Mouse (Mus musculus): Measurements from ENCODE around the gene Sms.

Sms gene

DNA sequence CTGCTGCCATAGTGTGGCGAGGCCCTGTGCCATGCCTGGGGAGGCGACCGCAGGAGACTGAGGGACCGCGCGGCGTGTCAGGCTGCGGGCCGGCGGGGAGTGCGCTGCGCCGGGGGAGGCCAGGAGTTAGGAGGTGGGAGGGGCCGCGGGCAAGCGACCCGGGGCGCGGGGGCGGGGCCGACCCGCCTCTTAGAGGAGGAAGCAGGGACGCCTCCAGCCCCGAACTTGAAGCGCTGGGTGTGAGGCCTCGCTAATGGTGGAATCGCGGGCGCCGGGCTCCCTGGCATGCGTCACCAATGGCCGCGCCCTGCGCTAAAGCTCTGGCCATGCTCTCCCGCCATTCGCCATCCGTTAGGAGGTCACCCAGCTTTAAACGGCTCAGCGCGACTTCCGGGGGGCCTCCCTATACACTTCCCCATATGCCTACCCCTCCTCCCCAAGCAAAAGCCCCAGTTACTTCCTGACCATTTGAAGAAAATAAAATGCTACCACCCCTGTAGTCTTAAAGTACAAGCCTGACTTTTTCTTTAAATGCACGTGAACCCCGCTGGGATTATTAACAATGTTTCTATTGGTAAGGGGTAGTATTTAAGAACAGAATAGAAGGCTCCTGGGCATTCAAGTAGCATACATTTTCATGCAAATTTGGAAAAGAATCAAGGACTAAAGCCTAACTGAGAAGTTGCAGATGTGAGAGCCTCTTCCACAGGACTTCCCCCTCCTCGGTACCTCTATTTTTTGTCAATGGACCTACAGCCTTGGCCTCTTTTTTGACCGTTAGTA, at the start of gene Sms:
Sms (minus strand) TSS at position 344 of the 783 bp plus-strand sequence.
- peak; percentile 56 for DNase-seq (ENCODE audit: low spot score)

DNA sequence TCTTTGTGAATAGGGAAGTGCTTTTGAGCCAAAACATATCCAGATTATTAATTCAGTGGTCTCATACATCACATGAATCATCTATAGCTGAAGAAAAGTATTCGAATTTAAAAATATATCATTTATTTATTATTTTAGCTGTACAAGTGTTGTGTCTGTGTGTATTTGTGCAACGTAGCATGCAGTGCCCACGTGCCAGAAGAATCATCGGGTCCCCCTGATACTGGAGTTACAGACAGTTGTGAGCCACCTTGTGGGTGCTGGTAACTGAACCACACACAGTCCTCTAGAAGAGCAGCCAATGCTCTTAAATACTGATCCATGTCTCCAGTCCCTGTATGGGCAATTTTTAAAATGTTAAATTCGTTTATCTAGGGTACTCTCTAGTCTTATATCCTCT, 14.3 kb upstream of the Sms start:
- no peak for DNase-seq (ENCODE audit: low spot score)

DNA sequence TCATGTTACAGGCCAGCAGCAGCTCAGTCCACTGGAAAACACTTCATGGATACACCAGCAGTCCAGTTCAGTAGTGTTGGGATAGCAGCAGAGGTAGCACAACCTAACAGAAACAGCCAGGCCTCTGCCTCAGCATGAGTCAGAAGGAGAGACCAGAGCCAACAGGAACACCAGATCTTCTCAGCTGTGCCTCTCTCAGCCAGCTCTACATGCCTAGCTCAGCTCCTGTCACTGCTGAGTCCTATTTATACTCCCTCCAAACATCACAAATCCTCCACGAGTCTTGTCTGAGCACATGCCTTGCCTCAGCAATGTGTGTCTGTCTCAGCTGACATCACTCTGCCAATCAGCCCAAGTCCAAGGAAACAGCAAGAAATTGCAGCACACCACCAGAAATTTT, 12.4 kb upstream of the Sms start:
- DNase-seq (ENCODE audit: low spot score) = no peak

DNA sequence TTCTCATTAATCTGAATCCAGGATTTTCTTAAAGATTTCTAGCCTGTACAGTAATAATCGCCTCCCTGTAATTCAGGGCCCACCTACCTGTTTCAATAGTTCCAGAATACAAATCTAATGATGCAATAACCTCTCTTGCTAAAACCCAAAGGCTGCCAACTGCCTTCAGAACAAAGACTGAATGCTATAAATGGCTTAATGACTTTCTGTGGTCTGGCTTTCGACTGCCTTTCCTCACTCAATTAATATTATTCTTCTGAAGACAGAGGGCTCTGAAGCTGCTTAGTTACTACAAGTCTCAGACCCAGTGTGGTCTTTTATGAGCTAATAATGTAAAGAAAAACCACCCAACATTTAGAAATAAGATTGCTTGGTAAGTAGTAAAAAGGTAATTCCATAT, 9.8 kb upstream of the Sms start:
- DNase-seq (ENCODE audit: low spot score) = no peak

DNA sequence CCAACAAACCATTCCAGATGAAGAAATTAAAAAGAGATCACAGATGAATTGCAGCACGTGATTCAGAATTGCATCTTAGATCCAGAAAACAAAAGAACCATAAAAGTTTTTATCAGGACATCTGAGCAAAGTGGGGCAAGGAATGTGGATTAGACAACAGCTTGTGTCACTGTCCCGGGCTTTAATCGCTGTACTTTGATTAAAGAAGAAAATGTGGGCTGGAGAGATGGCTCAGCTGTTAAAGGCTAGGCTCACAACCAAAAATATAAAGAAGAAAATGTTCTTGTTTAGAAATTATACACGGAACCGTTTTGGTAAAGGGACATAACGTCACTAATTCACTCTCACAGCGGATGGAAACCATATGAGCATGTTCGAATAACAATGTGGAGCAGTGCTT, 7.9 kb upstream of the Sms start:
- no peak for DNase-seq (ENCODE audit: low spot score)

DNA sequence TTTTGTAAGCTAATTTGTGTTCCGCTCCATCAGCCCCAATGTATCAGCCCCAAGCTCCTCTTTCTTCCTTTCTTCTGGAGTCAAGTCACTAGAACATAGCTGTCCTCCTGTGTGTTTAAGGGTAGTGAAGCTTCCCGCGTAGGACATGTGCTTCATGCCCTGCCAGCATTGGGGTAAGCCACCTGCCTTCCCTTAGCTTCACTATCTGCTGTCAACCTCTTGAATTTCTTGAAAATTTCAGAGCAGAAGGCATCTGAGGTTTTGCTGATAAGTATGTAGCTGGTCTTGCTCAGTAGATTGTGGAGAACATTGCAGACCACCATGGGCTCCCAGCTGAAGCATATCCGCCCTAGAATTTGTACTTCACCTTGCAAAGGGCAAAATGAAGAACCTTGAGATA, 1.1 kb upstream of the Sms start:
- no peak for DNase-seq (ENCODE audit: low spot score)

DNA sequence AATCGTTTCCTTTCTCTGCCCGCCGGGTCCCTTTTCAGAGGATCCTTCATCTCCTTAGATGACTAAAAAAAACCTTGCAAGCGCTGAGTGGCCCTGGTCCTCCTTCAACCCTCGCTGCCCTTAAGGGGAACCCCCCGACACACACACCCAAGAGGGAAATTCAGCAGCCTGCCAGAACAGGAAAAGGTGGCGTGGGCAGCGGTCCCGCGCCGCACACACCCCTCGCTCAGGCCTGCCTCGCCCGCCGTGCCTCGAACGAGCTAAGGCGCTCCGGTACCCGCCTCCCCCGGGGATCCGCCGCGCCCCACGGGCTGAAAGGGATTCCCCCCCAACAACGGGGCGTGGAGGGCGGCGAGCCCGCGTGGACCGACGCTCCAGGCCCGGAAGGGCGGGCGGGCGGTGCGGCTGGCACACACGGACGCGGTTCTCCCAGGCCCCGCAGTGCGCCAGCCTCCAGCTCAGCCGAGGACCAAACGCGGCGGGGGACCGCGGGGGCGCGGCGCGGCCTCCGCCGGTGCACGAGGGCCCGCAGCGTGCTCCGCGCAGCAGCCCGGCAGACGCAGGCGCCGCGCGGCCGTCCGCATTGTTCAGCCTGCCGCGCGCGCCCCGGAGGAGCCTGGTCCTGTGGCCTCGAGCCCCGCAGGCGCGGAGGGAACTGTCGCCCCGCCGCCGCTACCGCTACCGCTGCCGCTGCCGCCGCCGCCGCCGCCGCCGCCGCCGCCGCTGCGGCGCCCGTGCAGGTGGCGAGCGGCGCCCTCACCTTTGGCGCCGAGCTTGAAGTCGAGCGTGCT, 747 bp downstream of the Sms start:
- peak; percentile 9 for DNase-seq (ENCODE audit: low spot score)

DNA sequence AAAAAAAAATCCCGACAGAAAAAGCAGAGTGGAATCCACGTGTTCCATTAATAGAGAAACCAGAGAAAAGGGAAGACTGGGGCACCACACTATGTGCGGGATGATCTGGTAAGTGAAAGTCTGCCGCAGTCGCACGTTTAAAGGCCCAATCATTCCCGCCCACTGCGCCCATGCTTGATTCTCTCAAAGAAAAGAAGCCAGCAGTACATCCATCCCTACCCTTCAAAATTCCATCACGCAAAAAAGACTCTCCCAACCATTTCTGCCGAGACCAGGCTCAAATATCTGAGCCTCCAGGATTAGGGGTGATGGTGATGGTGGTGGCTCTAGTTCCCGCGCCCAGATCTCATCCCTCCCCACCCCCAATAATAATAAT, 1.3 kb downstream of the Sms start:
- DNase-seq (ENCODE audit: low spot score) = no peak

DNA sequence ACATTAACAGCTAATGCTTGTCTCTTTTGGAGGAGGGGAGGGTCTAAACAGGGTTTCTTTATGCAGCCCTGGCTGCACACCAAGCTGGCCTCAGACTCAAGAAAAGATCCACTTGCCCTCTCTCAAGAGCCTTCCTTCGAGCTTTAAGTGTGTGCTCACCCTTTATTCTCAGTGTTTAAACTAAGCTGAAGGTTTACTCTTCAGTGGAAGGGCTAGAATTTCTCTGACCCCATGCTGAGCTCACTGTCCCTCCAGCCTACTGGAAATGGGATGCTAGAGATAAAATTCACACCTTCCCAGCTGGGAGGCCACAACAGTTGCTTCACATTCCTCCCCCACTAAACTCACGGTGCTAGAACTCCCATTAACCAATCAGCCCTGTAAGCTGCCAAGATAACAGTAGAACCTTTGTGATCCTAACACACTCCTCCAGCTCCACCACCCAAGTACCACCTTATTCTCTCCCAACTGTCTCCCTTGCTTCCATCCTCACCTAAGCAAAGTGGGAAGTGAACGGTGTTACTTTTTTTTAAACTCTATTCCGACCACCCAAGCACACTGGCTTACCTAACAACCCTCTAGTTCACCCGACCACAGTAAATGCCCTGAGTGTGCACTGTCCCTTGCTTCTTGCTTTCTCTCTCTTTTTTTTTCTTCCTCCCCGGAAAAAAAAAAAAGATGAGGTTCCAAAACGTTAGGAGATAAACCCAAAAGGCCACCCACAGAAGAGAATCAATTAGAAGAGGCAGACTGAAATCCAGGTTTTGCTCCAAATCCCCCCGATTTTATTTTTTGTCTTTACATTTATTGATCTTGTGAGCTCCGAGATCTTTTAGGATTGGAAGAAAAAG, 2.0 kb downstream of the Sms start:
- DNase-seq (ENCODE audit: low spot score) = no peak

DNA sequence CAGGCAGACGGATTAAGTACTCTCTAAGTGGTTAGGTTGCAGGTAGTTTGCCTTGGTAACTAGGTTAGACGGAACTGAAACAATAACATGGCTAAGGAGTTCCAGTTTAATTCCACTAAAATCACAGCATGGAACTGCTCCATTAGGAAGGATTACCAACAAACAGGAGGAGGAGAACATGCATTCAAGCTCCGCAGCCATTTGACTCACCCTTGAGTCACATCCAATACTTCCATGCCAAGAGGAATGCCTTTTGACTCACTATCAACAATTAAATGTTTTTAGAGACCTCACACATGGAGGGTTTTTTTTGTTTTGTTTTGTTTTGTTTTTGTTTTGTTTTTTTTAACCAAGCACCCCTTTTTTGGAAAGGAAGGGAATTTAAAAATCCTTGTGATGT, 3.3 kb downstream of the Sms start:
- no peak for DNase-seq (ENCODE audit: low spot score)

DNA sequence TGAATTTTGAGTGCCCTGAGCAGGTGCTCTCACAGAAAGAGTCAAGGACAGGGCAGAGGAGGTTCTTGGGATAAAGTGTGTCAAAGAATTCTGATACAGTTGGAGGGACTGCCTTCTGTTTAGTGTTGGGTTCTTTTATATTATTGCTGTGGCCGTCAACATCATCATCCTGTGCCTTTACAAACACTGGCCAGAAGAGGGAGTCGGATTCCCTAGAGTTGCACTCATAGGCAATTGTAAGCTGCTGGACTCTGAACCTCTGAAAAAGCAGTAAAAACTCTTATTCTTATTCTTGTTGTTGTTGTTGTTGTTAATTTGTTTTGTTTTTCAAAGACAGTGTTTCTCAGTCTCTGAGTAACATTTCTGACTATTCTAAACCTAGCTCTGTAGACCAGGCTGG, 5.3 kb downstream of the Sms start:
- DNase-seq (ENCODE audit: low spot score) = peak; percentile 4

DNA sequence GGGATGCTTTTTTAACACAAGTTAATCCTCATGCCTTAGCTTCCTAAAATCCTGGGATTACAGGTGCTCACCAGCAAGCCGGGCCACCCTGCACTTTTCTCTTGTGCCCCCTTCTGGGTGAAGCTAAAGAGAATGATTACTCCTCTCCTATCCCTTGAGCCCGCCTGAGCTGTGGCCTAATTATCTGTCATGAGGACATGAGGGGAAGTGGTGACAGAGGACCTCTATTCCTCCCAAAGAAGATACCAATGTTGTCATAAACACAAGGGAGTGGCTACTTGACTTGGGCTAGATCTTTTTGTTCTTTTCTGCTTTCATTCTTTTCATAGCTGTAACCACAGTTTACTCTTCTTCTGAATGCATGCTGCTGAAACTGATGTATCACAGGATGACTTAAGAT, 9.2 kb downstream of the Sms start:
- no peak for DNase-seq (ENCODE audit: low spot score)

DNA sequence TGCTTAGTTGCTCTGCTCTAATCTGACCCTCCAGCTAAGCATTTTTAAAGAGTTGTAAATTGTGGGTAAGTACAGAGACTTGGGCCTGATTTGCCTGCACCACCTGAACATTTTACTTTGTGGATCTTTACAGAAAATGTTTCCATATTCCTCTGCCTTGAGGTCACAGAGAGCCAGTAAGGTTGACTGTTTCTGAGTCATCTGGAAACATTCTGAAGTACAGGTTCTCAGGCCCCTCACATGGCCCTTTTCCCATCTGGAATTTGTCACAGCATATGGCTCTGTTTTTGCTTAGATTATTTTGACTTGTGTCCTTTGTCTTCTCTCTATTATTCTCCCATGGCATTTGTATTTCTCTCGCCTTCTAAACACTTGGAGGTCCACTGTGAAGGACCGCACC, 10.2 kb downstream of the Sms start:
- no peak for DNase-seq (ENCODE audit: low spot score)

DNA sequence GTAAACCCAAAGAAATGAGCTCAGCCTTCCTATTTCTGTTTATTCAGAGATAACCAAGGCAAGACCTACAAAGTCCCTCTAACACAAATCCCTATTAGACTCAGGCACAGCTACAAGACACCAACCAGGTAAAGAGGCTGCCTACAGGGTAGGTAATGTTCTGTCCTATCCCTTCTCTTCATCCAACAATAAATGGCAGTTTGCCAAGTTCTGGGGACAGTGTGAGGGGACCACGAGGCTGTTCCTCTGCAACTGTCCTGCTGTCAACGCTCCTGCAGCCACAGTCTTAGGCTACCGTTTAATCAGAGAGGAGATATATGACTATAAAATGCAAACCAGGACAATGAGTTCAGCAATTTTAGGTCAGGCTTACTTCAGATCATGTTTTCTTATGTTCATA, 14.8 kb downstream of the Sms start:
- DNase-seq (ENCODE audit: low spot score) = no peak

DNA sequence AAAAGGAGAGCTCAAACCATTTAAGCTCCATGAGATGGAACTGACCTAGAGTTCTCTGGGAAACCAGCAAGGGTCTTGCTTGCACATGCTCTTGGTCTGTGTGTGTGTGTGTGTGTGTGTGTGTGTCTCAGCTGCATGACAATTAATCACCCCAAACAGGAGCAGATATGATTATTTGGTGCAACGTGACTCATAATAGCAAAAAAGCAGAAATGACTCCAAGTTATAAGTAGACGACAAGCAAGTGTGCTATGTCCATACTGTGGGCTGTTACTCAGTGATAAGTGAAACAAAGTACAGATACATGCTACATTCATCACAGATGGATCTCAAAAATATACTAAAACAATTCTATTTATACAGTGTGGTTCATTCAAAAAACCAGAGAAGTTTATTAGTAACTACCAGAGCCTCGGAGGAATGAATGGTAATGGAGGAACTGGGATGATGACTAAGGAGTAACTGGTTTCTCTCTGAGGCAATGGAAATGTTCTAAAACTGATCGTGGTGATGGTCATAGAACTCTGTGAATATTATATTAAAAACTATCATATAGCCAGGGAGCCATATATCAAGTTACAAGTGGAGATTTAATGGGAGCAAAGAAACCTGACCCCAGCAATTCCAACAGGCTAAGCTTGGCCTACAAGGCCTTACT, 15.8 kb downstream of the Sms start:
- no peak for DNase-seq (ENCODE audit: low spot score)

DNA sequence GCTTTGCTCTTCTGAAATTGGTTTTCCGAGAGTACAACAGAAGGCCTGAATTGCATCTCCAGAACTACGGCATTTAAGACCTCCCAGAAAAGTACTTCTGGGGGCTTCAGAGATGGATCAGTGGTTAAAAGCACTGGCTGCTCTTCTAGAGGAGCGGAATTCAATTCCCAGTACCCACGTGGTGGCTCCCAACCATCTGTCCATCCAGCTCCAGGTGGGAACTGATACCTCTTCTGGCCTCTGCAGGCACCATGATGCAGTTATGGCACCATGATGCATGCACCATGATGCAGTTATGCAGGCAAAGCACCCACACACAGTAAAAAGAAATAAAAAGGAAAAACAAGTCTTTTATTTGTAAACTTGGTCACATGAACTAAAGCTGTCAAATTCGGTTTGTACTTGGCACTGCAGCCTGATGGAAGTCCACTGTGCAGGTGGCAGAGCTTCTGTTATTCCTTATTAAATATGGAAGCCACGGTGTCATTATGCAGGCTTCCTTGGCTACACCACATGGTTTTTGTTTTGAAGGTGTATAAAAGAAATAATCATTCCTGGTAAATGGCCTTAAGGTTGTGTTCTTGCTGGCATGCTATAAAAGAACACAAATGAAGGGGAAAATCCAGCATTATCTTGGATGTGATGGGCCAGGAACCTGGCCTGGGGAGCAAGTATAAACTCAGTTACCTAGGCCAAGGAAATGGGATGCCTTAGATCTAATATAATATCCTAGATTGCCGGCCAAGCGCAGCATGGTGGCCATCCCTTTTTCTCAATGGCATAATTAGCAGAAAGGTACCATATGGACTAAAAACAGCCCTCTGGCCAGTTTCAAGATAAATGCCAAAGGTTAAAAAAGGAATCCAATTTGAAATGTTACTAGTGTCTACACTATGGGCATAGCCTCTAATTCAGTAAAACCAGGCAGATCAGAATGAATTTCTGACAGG, 20.1 kb downstream of the Sms start:
- DNase-seq (ENCODE audit: low spot score) = no peak

DNA sequence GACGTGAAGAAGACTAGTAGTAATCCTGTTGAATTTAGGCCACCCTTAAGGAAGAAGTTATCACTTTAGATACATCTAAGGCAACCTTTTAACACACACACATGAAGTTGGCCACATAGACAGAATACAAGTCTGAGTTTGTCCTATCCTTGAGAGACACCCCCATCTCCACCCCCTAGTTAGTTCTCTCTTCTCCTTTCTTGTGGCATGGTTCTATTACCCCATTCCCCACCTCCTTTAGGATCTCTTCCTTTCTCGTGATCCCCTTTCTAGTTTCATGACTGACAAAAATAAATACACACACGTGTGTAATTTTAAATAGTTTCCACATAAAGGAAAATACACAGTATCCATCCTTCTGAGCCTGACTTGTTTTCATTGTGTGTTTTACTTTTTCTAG, 23.3 kb downstream of the Sms start:
- DNase-seq (ENCODE audit: low spot score) = no peak

DNA sequence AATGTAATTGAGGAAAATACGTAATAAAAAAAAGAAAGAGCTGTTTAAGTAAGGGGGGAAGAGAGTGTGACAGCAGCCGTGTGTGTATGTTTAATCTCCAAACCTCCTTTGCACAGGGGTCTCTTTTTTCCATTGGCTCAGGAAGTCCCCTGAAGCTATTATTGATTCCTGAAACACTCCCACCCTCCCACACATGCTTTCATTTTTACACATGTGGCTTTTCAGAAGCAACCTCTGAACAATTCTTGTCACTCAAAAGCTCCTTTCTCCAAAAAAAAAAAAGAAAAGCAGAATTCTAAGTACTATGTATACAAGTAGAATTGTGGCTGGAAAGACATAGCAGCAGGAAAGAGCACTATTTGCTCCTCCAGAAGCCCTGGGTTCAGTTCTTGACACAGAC, 24.0 kb downstream of the Sms start:
- DNase-seq (ENCODE audit: low spot score) = no peak

DNA sequence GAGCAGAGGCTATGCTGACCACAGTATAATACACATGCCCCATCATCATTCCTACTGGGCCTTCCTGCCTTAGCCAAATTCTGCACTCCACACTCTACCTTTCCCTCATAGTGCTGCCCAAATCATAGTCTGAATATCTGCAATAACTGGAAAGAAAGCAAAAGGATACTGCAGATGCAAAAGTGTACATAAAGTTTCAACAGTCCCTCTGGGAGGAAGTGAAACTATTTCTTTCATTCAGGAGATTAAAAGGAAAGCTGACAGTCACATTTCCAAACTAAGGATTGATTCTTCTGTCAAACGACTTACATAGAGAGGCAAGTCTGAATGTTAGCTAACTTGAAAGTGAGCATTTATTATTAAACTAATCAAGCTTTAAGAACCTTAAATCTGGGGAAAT, 26.1 kb downstream of the Sms start:
- no peak for DNase-seq (ENCODE audit: low spot score)

DNA sequence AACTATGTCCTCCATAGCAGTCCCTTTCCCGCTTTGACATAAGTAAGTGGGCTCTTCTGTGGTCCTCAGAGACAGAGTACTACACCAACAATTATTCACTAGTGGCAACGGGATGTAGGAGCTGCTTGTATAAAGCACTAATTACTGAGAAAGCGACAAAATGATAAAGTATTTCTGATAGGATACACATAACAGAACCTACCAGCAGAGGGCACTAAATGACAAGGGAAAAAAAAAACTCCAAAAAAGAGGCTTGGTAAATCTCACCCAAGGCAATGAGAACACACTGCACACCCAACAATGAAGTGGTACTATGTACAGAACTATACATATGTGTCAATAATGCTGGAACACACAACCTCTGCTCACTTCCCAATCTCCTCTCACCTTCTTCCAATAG, 29.4 kb downstream of the Sms start:
- DNase-seq (ENCODE audit: low spot score) = no peak

DNA sequence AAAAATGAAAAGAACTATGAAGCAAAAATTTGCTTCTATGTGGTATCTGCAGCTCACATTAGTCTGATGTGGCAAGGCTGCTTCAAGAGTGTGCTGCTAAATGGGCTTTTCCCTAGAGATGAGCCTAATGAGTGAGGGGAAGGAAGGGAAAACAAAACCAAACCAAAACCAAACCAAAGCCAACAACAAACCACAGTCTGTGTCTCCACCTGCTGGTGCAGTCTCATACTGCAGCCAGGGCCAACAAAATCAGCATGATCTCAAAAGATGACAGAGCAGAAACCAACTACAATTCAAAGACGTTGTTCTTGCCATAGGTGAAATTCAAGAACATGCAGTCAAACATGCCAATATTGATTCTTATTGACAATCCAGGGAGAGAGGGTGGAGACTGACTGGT, 37.7 kb downstream of the Sms start:
- DNase-seq (ENCODE audit: low spot score) = peak; percentile 29

Data from urinary bladder, postnatal 14 days (tissue).